Mouse (Mus musculus) heart, postnatal 0 days (tissue): ENCODE data around the gene Scn4a. TPM values are rescaled to one million over a fixed set of nuclear protein-coding genes. Genes with fewer than 3 reads are reported as not detected.
"Not testable (repeated sequence)": the region's sequence is repeated elsewhere in the genome, so short reads cannot be mapped to it uniquely, and the experiment has no call there.

Experiments
- ATAC-seq: fragments of 200-750 bp; cut with Nextera tagmentation; 2 replicates; pipeline ENCODE4 v1.8.0; 2017; ENCODE audit warnings: low read depth, moderate number of reproducible peaks, moderate library complexity; ENCODE audit not compliant: insufficient read depth
- DNase-seq: peaks from one replicate; pipeline ENCODE4 v3.0.0-alpha.2; 2016; ENCODE audit warnings: low spot score
- H3K27ac ChIP-seq: fragments of 300-500 bp; sonication (generic); 2 replicates; pipeline ENCODE4 v1.5.1; 2014; ENCODE audit warnings: low read depth, mild to moderate bottlenecking
- H3K27me3 ChIP-seq: fragments of 300-500 bp; sonication (generic); 2 replicates; pipeline ENCODE4 v1.6.1; 2014; ENCODE audit warnings: low read length, mixed read lengths; ENCODE audit not compliant: control insufficient read depth, insufficient read depth
- H3K36me3 ChIP-seq: fragments of 300-500 bp; sonication (generic); replicated peaks from 2 replicates; pipeline ENCODE4 v1.6.1; 2014; ENCODE audit warnings: low read length, mixed read lengths; ENCODE audit not compliant: control insufficient read depth, insufficient read depth
- H3K4me1 ChIP-seq: fragments of 300-500 bp; sonication (generic); 2 replicates; pipeline ENCODE4 v1.6.1; 2014; ENCODE audit warnings: antibody characterized with exemption; ENCODE audit not compliant: control insufficient read depth, insufficient read depth
- H3K4me2 ChIP-seq: fragments of 300-500 bp; sonication (generic); 2 replicates; pipeline ENCODE4 v1.6.1; 2014; ENCODE audit warnings: low read depth, mild to moderate bottlenecking, low read length, moderate library complexity
- H3K4me3 ChIP-seq: fragments of 300-500 bp; sonication (generic); 2 replicates; pipeline ENCODE4 v1.5.1; 2014; ENCODE audit warnings: low read depth, low read length
- H3K9ac ChIP-seq: fragments of 300-500 bp; sonication (generic); replicated peaks from 2 replicates; pipeline ENCODE4 v1.6.1; 2014; ENCODE audit warnings: low read depth, low read length, mixed read lengths
- H3K9me3 ChIP-seq: fragments of 300-500 bp; sonication (generic); replicated peaks from 2 replicates; pipeline ENCODE4 v1.6.1; 2016; ENCODE audit warnings: low read length; ENCODE audit not compliant: control insufficient read depth
- CTCF ChIP-seq: IDR thresholded peaks from 2 replicates; pipeline ENCODE4 v1.5.1; 2016; ENCODE audit warnings: antibody characterized with exemption, control low read depth, low read depth
- EP300 ChIP-seq: IDR thresholded peaks from 2 replicates; pipeline ENCODE4 v1.6.1; 2016; ENCODE audit warnings: antibody characterized with exemption, low read depth
- WGBS: fragments of 180-500 bp; shearing (Covaris S2); extraction: QIAGEN DNeasy Blood & Tissue Kit; methylation state at CpG from one replicate; pipeline ENCODE4 v1.1.7; 2014; 5-methylcytosine and 5-hydroxymethylcytosine counted together
- polyA plus RNA-seq: library from polyadenylated mRNA; unstranded; fragments of >200 nt; fragmentation: Nextera tagmentation; extraction: Ambion mirVana; gene quantifications from 2 replicates; pipeline ENCODE4 v1.2.1, GENCODE M21; 2015
- total RNA-seq: library from RNA; depleted of rRNA; stranded (reverse); fragments of >200 nt; gene quantifications from 2 replicates; pipeline ENCODE4 v1.2.3, GENCODE M21; 2014; ENCODE audit warnings: low replicate concordance

Scn4a gene
- total and polyA plus RNA-seq, 2 experiments from 2014 or later, result 0.51 to 0.76 TPM

DNA sequence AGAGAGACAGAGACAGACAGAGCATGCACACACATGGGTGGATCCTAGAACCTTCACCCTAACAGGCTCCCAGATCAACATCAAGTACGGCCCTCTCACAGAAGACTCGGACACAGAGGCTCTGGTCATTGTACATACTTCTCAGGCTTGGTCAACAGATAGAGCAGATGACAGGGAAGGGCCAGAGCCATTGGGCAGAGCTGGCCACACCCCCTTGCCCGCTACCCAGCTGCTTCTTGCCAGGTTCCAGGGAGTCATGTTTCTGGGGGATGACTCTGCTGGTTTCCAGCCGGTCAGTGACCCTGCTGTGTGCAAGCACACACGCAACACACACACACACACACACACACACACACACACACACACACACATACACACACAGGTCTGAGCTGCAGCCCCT is 2.2 kb downstream of the Scn4a start:
- no peak for DNase-seq
- H3K4me2 ChIP-seq, result no peak overlapping the region
- no peaks in the 10 kb centered on the region for H3K36me3 ChIP-seq
- H3K4me3 ChIP-seq, result no peak overlapping the region
- 67% methylated on average over 5 of the region's 5 CpGs for WGBS
- no peak overlapping the region for H3K9ac ChIP-seq
- no peaks in the 10 kb centered on the region for H3K27me3 ChIP-seq
- ATAC-seq, result no peak; the same call in 1 of the 2 replicates
- no peak for TF ChIP-seq CTCF
- no peak for TF ChIP-seq EP300
- peaks cover 7% of the 10 kb centered on the region for H3K4me1 ChIP-seq
- H3K9me3 ChIP-seq, result no peaks in the 10 kb centered on the region
- no peak overlapping the region for H3K27ac ChIP-seq

DNA sequence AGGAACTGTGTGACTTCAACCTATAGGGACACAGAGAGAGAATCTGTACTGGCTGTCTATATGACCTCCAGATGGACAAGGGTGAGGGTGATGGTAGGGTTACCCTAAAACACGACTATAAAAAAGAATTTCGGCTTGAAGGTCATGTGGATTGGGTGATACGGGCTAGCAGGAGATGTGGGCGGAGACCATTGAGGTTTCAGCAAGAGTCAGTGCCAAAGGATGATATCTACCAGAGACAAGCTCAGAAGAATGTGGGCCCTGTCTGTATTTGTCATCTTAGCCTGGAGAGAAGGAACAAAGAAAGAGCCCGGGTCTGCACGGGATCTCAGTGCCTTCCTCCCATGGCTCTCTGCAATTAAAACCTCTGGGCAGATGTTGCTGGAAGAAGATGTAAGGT is 3.3 kb downstream of the Scn4a start:
- 60% methylated on average over 6 of the region's 6 CpGs for WGBS
- no peak overlapping the region for H3K27ac ChIP-seq
- TF ChIP-seq CTCF, result no peak
- TF ChIP-seq EP300, result no peak
- no peaks in the 10 kb centered on the region for H3K4me1 ChIP-seq
- DNase-seq (no peak), ATAC-seq (no peak)
- no peak overlapping the region for H3K9ac ChIP-seq
- no peak overlapping the region for H3K4me2 ChIP-seq
- no peaks in the 10 kb centered on the region for H3K9me3 ChIP-seq
- H3K4me3 ChIP-seq, result no peak overlapping the region
- no peaks in the 10 kb centered on the region for H3K27me3 ChIP-seq
- H3K36me3 ChIP-seq, result no peaks in the 10 kb centered on the region

DNA sequence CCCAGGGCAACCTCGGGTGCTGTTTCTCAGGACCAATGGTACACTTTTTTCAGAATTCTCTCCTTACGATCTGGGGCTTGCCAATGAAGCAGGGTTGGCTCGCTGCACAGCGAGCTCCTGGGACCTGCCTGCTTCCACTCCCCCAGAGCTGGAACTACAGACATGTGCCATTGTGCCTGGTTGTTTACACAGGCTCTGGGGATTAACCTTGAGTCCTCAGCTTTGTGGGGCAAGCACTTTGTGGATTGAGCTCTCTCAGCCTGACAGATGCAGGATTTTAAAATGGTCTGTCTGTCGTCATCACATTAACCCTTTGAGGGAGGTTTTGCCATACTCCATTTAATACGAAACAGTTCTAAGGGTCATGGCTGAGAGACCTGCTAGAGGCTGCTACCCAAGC is 8.2 kb downstream of the Scn4a start:
- ATAC-seq (no peak), DNase-seq (no peak)
- 0 out of 2 replicates have a peak, but pooled peaks cover 4% of the 10 kb centered on the region for H3K4me1 ChIP-seq
- H3K27me3 ChIP-seq, result no peaks in the 10 kb centered on the region
- H3K9ac ChIP-seq, result no peak overlapping the region
- no peak overlapping the region for H3K4me2 ChIP-seq
- no peak overlapping the region for H3K4me3 ChIP-seq
- no peak for TF ChIP-seq CTCF
- no peak for TF ChIP-seq EP300
- 36% methylated on average over 6 of the region's 6 CpGs for WGBS
- H3K36me3 ChIP-seq, result no peaks in the 10 kb centered on the region
- no peak overlapping the region for H3K27ac ChIP-seq
- no peaks in the 10 kb centered on the region for H3K9me3 ChIP-seq

GRCm38 (mm10) chr11:106340990-106341520 is 12.0 kb downstream of the Scn4a start:
- H3K9ac ChIP-seq, result no peak overlapping the region
- no peak for TF ChIP-seq CTCF
- TF ChIP-seq EP300, result no peak
- H3K27ac ChIP-seq, result no peak overlapping the region
- WGBS, result 61% methylated on average over 9 of the region's 9 CpGs
- no peaks in the 10 kb centered on the region for H3K27me3 ChIP-seq
- H3K4me2 ChIP-seq, result no peak overlapping the region
- DNase-seq (no peak), ATAC-seq (no peak)
- no peaks in the 10 kb centered on the region for H3K9me3 ChIP-seq
- H3K4me3 ChIP-seq, result no peak overlapping the region
- H3K4me1 ChIP-seq, result 0 out of 2 replicates have a peak, but pooled peaks cover 4% of the 10 kb centered on the region
- H3K36me3 ChIP-seq, result no peaks in the 10 kb centered on the region

DNA sequence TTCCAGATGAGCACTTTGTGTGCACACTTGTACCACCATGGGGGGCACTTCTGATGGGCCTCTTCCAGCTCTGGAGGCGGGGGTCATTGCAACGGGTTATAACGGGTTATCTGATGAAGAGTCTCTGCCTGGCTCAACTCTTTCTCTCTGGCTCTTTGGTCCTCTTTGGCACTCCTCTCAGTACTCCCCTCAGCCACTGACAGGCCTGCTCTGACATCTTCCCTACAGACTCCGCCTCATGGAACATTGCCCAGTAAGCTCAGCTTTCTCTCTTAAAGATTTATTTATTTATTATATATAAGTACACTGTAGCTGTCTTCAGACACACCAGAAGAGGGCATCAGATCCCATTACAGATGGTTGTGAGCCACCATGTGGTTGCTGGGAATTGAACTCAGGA is 13.8 kb downstream of the Scn4a start:
- WGBS, result 73% methylated on average over 4 of the region's 4 CpGs
- not testable (repeated sequence) for H3K27me3 ChIP-seq, ATAC-seq, DNase-seq, H3K9ac ChIP-seq, H3K9me3 ChIP-seq, H3K36me3 ChIP-seq, H3K4me3 ChIP-seq, H3K27ac ChIP-seq, H3K4me1 ChIP-seq, H3K4me2 ChIP-seq

GRCm38 (mm10) chr11:106338870-106339269 is 14.2 kb downstream of the Scn4a start:
- no peak overlapping the region for H3K9ac ChIP-seq
- DNase-seq (no peak), ATAC-seq (no peak)
- TF ChIP-seq CTCF, result no peak
- TF ChIP-seq EP300, result no peak
- H3K4me1 ChIP-seq, result 0 out of 2 replicates have a peak, but pooled peaks cover 4% of the 10 kb centered on the region
- H3K27me3 ChIP-seq, result no peaks in the 10 kb centered on the region
- H3K4me3 ChIP-seq, result no peak overlapping the region
- no peak overlapping the region for H3K27ac ChIP-seq
- no peak overlapping the region for H3K4me2 ChIP-seq
- H3K9me3 ChIP-seq, result no peaks in the 10 kb centered on the region
- 74% methylated on average over 7 of the region's 7 CpGs for WGBS
- H3K36me3 ChIP-seq, result no peaks in the 10 kb centered on the region
